Mouse (Mus musculus): ENCODE results near the gene Dnase2a. TPM values are rescaled to one million over a fixed set of nuclear protein-coding genes. Genes with fewer than 3 reads are reported as not detected.

The Dnase2a gene
- polyA plus RNA-seq, 1 experiment from 2014 or later: 4.6 TPM

DNA sequence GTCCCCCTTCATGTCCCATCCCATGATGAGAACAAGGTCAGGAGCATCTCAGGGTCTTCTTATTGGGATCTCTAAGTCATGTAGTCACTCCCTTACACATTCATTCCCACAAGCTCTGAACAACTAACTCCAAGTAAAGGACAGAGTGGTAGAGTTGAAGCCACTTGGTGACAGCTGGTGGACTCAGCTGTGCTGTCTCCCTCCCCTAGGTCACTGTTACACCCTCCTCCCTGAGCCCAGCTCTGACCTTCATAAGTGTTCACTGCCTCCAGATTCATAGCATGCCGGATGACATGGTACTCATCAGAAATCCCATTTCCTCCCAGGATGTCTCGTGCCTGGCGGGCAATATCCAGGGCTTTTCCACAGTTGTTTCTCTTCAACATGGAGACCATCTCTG lies 20.1 kb upstream of the Dnase2a start:
- Histone ChIP-seq H3K27ac (ENCODE audit: low read depth, low read length) (no peak overlapping the region), H3K27me3 (ENCODE audit: control insufficient read depth, insufficient read depth, low read length) (no peaks in the 10 kb centered on the region), H3K4me2 (no peak overlapping the region), H3K9me3 (ENCODE audit: control insufficient read depth, low read length) (no peaks in the 10 kb centered on the region), H3K9ac (ENCODE audit: low read length) (no peak overlapping the region), H3K36me3 (ENCODE audit: control insufficient read depth, insufficient read depth, low read length) (peaks cover 3% of the 10 kb centered on the region; the same call in 1 of the 2 replicates), H3K4me3 (ENCODE audit: low read depth, low read length) (no peak overlapping the region), H3K4me1 (ENCODE audit: control insufficient read depth, insufficient read depth, low read length) (peaks cover 5% of the 10 kb centered on the region)
- 93% methylated on average over 3 of the region's 3 CpGs for WGBS
- no peak for DNase-seq (ENCODE audit: low spot score, missing footprints)
- ATAC-seq (ENCODE audit: low FRiP score): no peak

DNA sequence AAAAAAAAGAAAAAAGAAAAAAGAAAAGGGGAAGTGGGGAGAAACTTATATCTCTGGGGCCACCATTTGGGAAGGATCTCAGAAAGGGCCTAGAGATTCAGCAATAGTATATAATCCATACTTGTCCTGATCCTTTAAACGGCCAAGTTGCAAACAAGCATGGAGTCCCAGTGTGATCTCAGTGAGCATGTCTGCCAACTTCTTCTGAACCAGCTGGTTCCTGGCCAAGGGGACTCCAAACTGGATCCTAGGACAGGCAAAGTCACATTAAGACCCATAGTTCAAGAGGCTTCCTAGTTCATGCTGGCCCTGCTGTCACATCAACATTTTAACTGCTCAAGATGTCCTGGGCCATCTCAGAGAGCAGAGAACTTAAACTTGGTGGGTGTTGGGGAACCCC lies 19.2 kb upstream of the Dnase2a start:
- peaks cover 3% of the 10 kb centered on the region; the same call in 1 of the 2 replicates for H3K36me3 ChIP-seq (ENCODE audit: control insufficient read depth, insufficient read depth, low read length)
- 93% methylated on average over 1 of the region's 1 CpGs for WGBS

DNA sequence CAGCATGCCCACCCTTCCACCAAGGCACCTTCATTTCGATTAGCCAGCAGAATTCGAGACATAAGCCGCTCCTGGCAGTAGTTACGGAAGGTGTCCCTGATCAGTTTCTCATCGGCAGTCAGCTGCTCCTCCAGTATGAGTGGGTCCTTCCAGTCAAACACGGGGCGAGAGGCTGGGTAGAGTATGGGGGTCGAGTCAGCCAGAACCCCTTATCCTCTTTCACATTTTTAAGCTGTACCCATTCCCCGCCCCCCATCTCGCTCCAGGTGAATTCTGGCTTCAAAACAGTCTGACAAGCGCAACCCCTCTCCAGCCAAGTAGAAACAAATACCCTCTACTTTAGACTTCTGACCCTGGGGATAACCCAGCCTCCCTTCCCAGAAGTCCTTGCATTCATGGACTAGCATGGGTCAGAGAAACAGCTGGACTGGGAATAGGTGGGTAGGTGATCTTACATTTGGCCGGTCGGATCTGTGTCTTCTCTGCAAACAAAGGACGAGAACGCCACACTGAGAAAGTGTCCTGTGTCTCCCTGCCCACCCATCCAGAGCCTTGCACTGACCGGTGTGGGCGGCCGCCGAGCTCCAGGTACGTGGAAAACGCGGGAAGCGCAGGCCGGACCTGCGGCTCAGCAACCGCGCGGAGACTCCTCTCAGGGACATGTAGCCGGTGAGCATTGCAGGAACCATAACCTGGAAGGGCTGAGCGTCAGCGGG lies 15.2 kb upstream of the Dnase2a start:
- Histone ChIP-seq H3K4me3 (ENCODE audit: low read depth, low read length) (peak overlapping the region; percentile 59), H3K9ac (ENCODE audit: low read length) (peak overlapping the region; percentile 67), H3K27ac (ENCODE audit: low read depth, low read length) (no peak overlapping the region), H3K27me3 (ENCODE audit: control insufficient read depth, insufficient read depth, low read length) (no peaks in the 10 kb centered on the region), H3K36me3 (ENCODE audit: control insufficient read depth, insufficient read depth, low read length) (no peaks in the 10 kb centered on the region; the same call in 1 of the 2 replicates), H3K9me3 (ENCODE audit: control insufficient read depth, low read length) (no peaks in the 10 kb centered on the region), H3K4me2 (peak overlapping the region; percentile 80), H3K4me1 (ENCODE audit: control insufficient read depth, insufficient read depth, low read length) (peaks cover 5% of the 10 kb centered on the region)
- whole genome bisulfite sequencing: 13% methylated on average over 31 of the region's 31 CpGs
- no peak; the same call in 1 of the 2 replicates for ATAC-seq (ENCODE audit: low FRiP score)
- no peak for DNase-seq (ENCODE audit: low spot score, missing footprints)

More for the DNA sequence above, 19.2 kb upstream of the Dnase2a start:
- DNase-seq (ENCODE audit: low spot score, missing footprints): peak; percentile 56
- Histone ChIP-seq H3K9ac (ENCODE audit: low read length) (no peak overlapping the region), H3K4me3 (ENCODE audit: low read depth, low read length) (no peak overlapping the region), H3K27ac (ENCODE audit: low read depth, low read length) (no peak overlapping the region), H3K27me3 (ENCODE audit: control insufficient read depth, insufficient read depth, low read length) (no peaks in the 10 kb centered on the region), H3K4me2 (no peak overlapping the region), H3K9me3 (ENCODE audit: control insufficient read depth, low read length) (no peaks in the 10 kb centered on the region), H3K4me1 (ENCODE audit: control insufficient read depth, insufficient read depth, low read length) (peaks cover 5% of the 10 kb centered on the region)
- ATAC-seq (ENCODE audit: low FRiP score): no peak

DNA sequence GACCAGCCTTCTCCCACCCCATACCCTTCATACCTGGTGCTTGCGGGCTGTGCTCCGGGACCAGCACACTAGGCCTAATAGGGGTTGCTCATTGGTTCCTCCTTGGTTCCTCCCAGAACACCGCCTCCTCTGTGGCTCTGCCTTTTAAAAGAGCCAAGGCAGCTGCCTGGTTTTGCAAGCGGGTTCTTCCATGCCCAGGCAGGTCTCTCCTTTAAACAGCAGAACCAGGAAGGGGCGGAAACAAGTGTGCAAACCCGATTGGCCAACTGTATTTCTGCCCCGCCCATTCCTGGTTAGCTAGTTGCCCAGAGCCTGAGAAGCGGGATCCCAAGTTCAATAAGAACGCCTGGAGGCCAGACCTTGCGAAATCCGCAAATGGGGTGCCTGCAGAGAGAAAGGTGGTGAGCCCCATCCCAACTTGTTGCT lies 14.6 kb upstream of the Dnase2a start, which contains the start of gene Gcdh:
Gcdh (minus strand) TSS at position 213 of the 426 bp plus-strand sequence.
- Histone ChIP-seq H3K4me3 (ENCODE audit: low read depth, low read length) (peak within 1 kb of the TSS; percentile 59), H3K36me3 (ENCODE audit: control insufficient read depth, insufficient read depth, low read length) (no peaks in the 10 kb centered on the region; the same call in 1 of the 2 replicates), H3K27ac (ENCODE audit: low read depth, low read length) (no peak within 1 kb of the TSS), H3K4me1 (ENCODE audit: control insufficient read depth, insufficient read depth, low read length) (peaks cover 5% of the 10 kb centered on the region), H3K27me3 (ENCODE audit: control insufficient read depth, insufficient read depth, low read length) (no peaks in the 10 kb centered on the region), H3K9ac (ENCODE audit: low read length) (peak within 1 kb of the TSS; percentile 67), H3K4me2 (peak within 1 kb of the TSS; percentile 80), H3K9me3 (ENCODE audit: control insufficient read depth, low read length) (no peaks in the 10 kb centered on the region)
- under 1% methylated on average over 11 of the region's 11 CpGs for WGBS
- ATAC-seq (ENCODE audit: low FRiP score): peak; percentile 95
- peak; percentile 97 for DNase-seq (ENCODE audit: low spot score, missing footprints)

DNA sequence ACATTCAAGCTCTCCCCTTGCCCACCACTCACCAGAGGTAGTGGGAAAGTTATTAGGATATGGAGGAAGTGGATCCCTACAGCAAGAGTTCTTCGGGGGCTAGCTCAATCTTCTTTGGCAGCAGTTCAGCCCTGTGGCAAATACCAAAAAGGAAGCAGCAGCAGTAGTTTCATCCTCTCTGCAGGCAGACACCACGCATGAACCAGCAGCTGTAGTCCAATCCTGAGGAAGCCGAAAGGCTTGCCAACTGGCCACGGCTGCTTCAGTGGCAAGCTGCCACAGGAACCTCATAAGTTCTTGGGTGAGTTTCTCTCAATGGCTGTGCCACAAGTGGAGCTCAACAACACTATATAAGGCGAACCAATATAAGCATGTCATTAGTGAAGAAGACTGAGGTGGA lies 12.4 kb upstream of the Dnase2a start:
- WGBS: 88% methylated on average over 5 of the region's 5 CpGs
- no peaks in the 10 kb centered on the region for H3K27me3 ChIP-seq (ENCODE audit: control insufficient read depth, insufficient read depth, low read length)
- H3K4me2 ChIP-seq: no peak overlapping the region
- H3K4me3 ChIP-seq (ENCODE audit: low read depth, low read length): no peak overlapping the region
- H3K9ac ChIP-seq (ENCODE audit: low read length): no peak overlapping the region
- peaks cover 5% of the 10 kb centered on the region for H3K4me1 ChIP-seq (ENCODE audit: control insufficient read depth, insufficient read depth, low read length)
- no peaks in the 10 kb centered on the region; the same call in 1 of the 2 replicates for H3K36me3 ChIP-seq (ENCODE audit: control insufficient read depth, insufficient read depth, low read length)
- DNase-seq (ENCODE audit: low spot score, missing footprints) (no peak), ATAC-seq (ENCODE audit: low FRiP score) (no peak)
- no peak overlapping the region for H3K27ac ChIP-seq (ENCODE audit: low read depth, low read length)
- H3K9me3 ChIP-seq (ENCODE audit: control insufficient read depth, low read length): no peaks in the 10 kb centered on the region

DNA sequence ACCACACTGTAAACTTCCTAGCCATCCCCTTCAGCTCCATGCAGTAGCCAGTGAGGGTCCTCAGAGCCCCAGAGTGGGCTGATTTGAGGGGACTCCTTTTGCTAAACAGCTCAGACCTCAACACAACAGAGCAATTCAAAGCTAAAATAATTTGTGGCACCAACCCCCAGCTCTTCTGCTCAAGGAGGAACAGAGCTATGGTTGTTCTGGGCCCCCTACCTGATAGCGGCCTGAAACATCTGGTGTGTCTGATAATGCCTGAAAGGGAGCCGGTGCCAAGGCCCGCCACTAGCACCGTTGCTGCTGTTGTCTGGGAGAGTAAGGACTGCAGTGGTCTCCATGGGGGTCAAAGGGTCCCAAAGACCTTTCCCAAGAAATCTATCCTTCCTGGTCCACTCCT lies 7.3 kb upstream of the Dnase2a start:
- DNase-seq (ENCODE audit: low spot score, missing footprints) (no peak), ATAC-seq (ENCODE audit: low FRiP score) (no peak)
- H3K4me3 ChIP-seq (ENCODE audit: low read depth, low read length): no peak overlapping the region
- no peak overlapping the region for H3K9ac ChIP-seq (ENCODE audit: low read length)
- H3K27me3 ChIP-seq (ENCODE audit: control insufficient read depth, insufficient read depth, low read length): peaks cover 6% of the 10 kb centered on the region; the same call in 1 of the 2 replicates
- H3K4me2 ChIP-seq: no peak overlapping the region
- WGBS: 56% methylated on average over 4 of the region's 4 CpGs
- peaks cover 7% of the 10 kb centered on the region; the same call in 1 of the 2 replicates for H3K4me1 ChIP-seq (ENCODE audit: control insufficient read depth, insufficient read depth, low read length)
- H3K36me3 ChIP-seq (ENCODE audit: control insufficient read depth, insufficient read depth, low read length): no peaks in the 10 kb centered on the region
- H3K9me3 ChIP-seq (ENCODE audit: control insufficient read depth, low read length): no peaks in the 10 kb centered on the region
- no peak overlapping the region; the same call in 1 of the 2 replicates for H3K27ac ChIP-seq (ENCODE audit: low read depth, low read length)

DNA sequence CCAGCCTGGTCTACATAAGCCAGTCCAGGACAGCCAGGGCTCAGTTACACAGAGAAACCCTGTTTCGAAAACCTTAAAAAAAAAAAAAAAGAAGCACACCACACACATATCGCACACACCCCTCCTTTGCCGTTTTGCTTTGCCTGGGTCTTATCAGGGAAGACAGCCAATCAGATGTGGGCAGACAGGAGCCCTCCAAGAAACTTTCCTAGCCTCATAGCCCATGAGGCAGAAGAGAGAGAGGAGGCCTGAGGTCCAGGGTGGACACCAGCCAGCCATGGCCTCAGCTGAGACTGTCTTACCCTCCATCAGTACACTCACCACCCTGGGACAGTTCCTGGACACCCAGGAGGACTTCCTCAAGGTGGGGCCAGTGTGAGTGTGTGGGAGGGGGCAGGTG lies 6.6 kb upstream of the Dnase2a start, which contains the start of gene Klf1:
Klf1 (plus strand) TSS at position 177 of the 400 bp plus-strand sequence.
- no peak within 1 kb of the TSS; the same call in 1 of the 2 replicates for H3K27ac ChIP-seq (ENCODE audit: low read depth, low read length)
- ATAC-seq (ENCODE audit: low FRiP score): no peak
- no peak for DNase-seq (ENCODE audit: low spot score, missing footprints)
- H3K4me1 ChIP-seq (ENCODE audit: control insufficient read depth, insufficient read depth, low read length): peaks cover 7% of the 10 kb centered on the region; the same call in 1 of the 2 replicates
- H3K27me3 ChIP-seq (ENCODE audit: control insufficient read depth, insufficient read depth, low read length): peaks cover 6% of the 10 kb centered on the region; the same call in 1 of the 2 replicates
- peak within 1 kb of the TSS; percentile 83 for H3K4me2 ChIP-seq
- H3K9ac ChIP-seq (ENCODE audit: low read length): peak within 1 kb of the TSS; percentile 66
- H3K4me3 ChIP-seq (ENCODE audit: low read depth, low read length): peak within 1 kb of the TSS; percentile 48
- H3K9me3 ChIP-seq (ENCODE audit: control insufficient read depth, low read length): no peaks in the 10 kb centered on the region
- H3K36me3 ChIP-seq (ENCODE audit: control insufficient read depth, insufficient read depth, low read length): no peaks in the 10 kb centered on the region
- WGBS: 80% methylated on average over 3 of the region's 3 CpGs

DNA sequence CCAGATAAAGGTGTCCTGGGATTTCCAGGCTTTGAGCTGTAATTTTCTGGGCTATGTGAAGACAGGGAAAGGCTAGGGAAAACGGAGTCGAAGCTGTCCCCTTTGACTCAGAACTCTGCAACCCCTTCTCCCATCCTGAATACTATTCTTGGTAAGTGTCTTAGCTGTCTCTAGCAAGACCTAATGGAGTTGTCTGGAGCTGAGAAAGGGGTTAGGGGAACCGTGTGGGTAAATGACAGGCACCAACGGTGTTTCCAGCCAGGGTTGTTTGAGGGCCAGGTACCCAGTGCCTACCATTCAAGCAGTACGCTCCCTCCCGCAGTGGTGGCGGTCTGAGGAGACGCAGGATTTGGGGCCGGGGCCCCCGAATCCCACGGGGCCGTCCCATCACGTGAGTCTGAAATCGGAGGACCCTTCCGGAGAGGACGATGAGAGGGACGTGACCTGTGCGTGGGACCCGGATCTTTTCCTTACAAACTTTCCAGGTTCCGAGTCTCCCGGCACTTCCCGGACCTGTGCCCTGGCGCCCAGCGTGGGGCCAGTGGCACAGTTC lies 5.9 kb upstream of the Dnase2a start:
- peaks cover 6% of the 10 kb centered on the region; the same call in 1 of the 2 replicates for H3K27me3 ChIP-seq (ENCODE audit: control insufficient read depth, insufficient read depth, low read length)
- peak overlapping the region; percentile 83 for H3K4me2 ChIP-seq
- no peak overlapping the region for H3K27ac ChIP-seq (ENCODE audit: low read depth, low read length)
- ATAC-seq (ENCODE audit: low FRiP score) (no peak), DNase-seq (ENCODE audit: low spot score, missing footprints) (no peak)
- 3% methylated on average over 24 of the region's 24 CpGs for WGBS
- peak overlapping the region; percentile 48 for H3K4me3 ChIP-seq (ENCODE audit: low read depth, low read length)
- H3K4me1 ChIP-seq (ENCODE audit: control insufficient read depth, insufficient read depth, low read length): peaks cover 7% of the 10 kb centered on the region; the same call in 1 of the 2 replicates
- H3K9ac ChIP-seq (ENCODE audit: low read length): peak overlapping the region; percentile 66
- no peaks in the 10 kb centered on the region for H3K36me3 ChIP-seq (ENCODE audit: control insufficient read depth, insufficient read depth, low read length)
- no peaks in the 10 kb centered on the region for H3K9me3 ChIP-seq (ENCODE audit: control insufficient read depth, low read length)
